Mouse (Mus musculus) lung, postnatal 0 days (tissue): Measurements from ENCODE around the gene Kbtbd3.

Source experiments
- CTCF ChIP-seq: IDR thresholded peaks from 2 replicates; pipeline ENCODE4 v1.5.1; 2016; ENCODE audit warnings: antibody characterized with exemption, mild to moderate bottlenecking
- EP300 ChIP-seq: IDR thresholded peaks from 2 replicates; pipeline ENCODE4 v1.6.1; 2016; ENCODE audit warnings: antibody characterized with exemption, mild to moderate bottlenecking, control low read depth

- no peak for TF ChIP-seq EP300
- no peak for TF ChIP-seq CTCF
Observed at GRCm38 (mm10) chr9:4308628-4309350, 844 bp upstream of the Kbtbd3 start.
